Mouse (Mus musculus): Measurements from ENCODE around the gene Fam102a. TPM values are rescaled to one million over a fixed set of nuclear protein-coding genes. Genes with fewer than 3 reads are reported as not detected.

The Fam102a gene
- polyA plus RNA-seq, 1 experiment from 2014 or later: 5.7 TPM

- 78% methylated on average over 7 of the region's 7 CpGs for WGBS
- ATAC-seq (ENCODE audit: extremely low read depth, insufficient number of reproducible peaks, low FRiP score, low TSS enrichment): no peak
- Histone ChIP-seq H3K36me3 (peaks cover 5% of the 10 kb centered on the region; the same call in 1 of the 2 replicates), H3K9me3 (no peaks in the 10 kb centered on the region), H3K27ac (replicated peaks) (no peak overlapping the region), H3K9ac (no peak overlapping the region), H3K4me1 (peaks cover 44% of the 10 kb centered on the region), H3K27me3 (replicated peaks) (no peaks in the 10 kb centered on the region), H3K4me2 (no peak overlapping the region), H3K4me3 (no peak overlapping the region)
These were observed 13.0 kb downstream of the Fam102a start for GRCm38 (mm10) chr2:32547964-32548739.

DNA sequence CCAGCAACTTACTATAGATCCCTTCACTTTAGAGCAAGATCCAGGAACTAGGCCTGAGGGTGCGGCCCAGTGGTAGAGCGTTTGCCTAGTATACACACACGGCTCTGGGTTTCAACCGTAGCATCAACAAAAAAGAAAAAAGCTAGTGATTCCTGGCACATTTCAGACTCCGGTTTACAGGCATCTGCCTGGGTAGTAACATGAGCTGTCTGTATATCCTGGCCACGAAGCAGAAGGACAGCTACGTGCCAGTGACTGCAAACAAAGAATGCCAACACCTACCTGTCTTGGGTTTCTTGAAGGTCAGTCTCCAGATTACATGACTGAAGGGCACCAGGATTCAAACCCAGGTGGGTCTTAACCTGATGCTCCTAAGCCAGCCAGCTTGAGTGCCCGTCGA, 14.0 kb downstream of the Fam102a start:
- WGBS: 79% methylated on average over 9 of the region's 9 CpGs
- no peak overlapping the region for H3K4me2 ChIP-seq
- H3K36me3 ChIP-seq: peaks cover 4% of the 10 kb centered on the region; the same call in 1 of the 2 replicates
- no peak overlapping the region for H3K4me3 ChIP-seq
- no peaks in the 10 kb centered on the region for H3K27me3 ChIP-seq (replicated peaks)
- ATAC-seq (ENCODE audit: extremely low read depth, insufficient number of reproducible peaks, low FRiP score, low TSS enrichment): no peak
- H3K9ac ChIP-seq: no peak overlapping the region
- peaks cover 40% of the 10 kb centered on the region for H3K4me1 ChIP-seq
- H3K27ac ChIP-seq (replicated peaks): no peak overlapping the region
- H3K9me3 ChIP-seq: no peaks in the 10 kb centered on the region

DNA sequence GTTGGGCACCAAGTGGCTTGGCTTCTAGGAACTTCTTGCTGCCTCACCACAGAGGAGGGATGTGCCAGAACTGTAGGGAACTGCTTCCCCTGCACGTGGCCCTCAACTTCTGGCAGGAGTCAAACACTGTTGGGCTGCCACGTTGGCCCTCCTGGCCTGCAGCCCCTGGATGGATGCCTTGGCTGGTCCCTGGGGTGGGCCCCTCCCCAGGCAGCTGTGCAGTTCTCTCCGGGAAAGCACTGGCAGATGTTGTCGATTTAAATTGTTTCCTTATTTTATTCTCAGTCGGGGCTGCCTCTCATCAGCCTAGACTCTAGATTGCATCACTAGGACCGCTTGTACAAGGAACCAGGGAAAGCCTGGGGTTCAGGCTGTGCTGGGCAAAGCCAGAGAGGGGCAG, 14.6 kb downstream of the Fam102a start:
- no peak overlapping the region for H3K4me2 ChIP-seq
- ATAC-seq (ENCODE audit: extremely low read depth, insufficient number of reproducible peaks, low FRiP score, low TSS enrichment): no peak
- H3K4me3 ChIP-seq: no peak overlapping the region
- H3K27me3 ChIP-seq (replicated peaks): no peaks in the 10 kb centered on the region
- H3K9ac ChIP-seq: no peak overlapping the region
- peak overlapping the region; percentile 13; the same call in 1 of the 2 replicates for H3K27ac ChIP-seq (replicated peaks)
- H3K9me3 ChIP-seq: no peaks in the 10 kb centered on the region
- 59% methylated on average over 6 of the region's 6 CpGs for WGBS
- H3K36me3 ChIP-seq: 0 out of 2 replicates have a peak, but pooled peaks cover 3% of the 10 kb centered on the region
- H3K4me1 ChIP-seq: peaks cover 40% of the 10 kb centered on the region

GRCm38 (mm10) chr2:32551236-32551635, 16.1 kb downstream of the Fam102a start:
- 83% methylated on average over 5 of the region's 5 CpGs for WGBS
- Histone ChIP-seq H3K9ac (no peak overlapping the region), H3K4me3 (no peak overlapping the region), H3K36me3 (0 out of 2 replicates have a peak, but pooled peaks cover 3% of the 10 kb centered on the region), H3K27me3 (replicated peaks) (no peaks in the 10 kb centered on the region), H3K4me2 (no peak overlapping the region), H3K4me1 (peaks cover 53% of the 10 kb centered on the region), H3K27ac (replicated peaks) (no peak overlapping the region), H3K9me3 (no peaks in the 10 kb centered on the region)
- ATAC-seq (ENCODE audit: extremely low read depth, insufficient number of reproducible peaks, low FRiP score, low TSS enrichment): no peak

DNA sequence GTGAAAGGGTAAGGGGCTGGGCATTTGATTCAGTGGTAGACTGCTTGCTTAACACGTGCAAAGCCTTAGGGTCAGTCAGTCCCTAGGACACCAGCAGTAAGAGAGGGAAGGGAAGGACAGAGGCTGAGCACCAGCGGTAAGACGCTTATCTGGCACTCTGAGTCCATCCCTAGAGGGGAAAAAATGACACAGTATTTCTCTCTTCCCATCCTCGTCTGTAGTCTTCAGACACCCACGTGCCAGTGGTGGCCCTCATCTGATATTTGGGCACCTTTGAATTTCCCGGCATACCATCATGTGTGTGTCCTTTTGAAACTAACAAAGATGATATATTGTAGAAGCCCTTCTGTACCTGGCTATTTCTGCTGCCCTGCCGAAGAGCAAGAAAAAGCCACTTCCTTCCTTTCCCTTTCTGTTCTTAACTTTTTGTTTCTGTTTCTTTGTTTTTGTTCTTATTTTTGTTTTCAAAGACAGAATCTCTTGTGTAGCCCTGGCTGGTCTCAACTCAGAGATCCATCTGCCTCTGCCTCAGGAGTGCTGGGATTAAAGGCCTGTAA, 18.5 kb downstream of the Fam102a start:
- H3K9me3 ChIP-seq: no peaks in the 10 kb centered on the region
- ATAC-seq (ENCODE audit: extremely low read depth, insufficient number of reproducible peaks, low FRiP score, low TSS enrichment): no peak
- no peak overlapping the region for H3K4me3 ChIP-seq
- H3K27ac ChIP-seq (replicated peaks): no peak overlapping the region
- WGBS: 46% methylated on average over 7 of the region's 7 CpGs
- H3K4me1 ChIP-seq: peaks cover 36% of the 10 kb centered on the region
- H3K27me3 ChIP-seq (replicated peaks): no peaks in the 10 kb centered on the region
- peaks cover 7% of the 10 kb centered on the region; the same call in 1 of the 2 replicates for H3K36me3 ChIP-seq
- 0 out of 2 replicates have a peak overlapping the region, but pooled peaks have one; percentile 14 for H3K9ac ChIP-seq
- no peak overlapping the region for H3K4me2 ChIP-seq

DNA sequence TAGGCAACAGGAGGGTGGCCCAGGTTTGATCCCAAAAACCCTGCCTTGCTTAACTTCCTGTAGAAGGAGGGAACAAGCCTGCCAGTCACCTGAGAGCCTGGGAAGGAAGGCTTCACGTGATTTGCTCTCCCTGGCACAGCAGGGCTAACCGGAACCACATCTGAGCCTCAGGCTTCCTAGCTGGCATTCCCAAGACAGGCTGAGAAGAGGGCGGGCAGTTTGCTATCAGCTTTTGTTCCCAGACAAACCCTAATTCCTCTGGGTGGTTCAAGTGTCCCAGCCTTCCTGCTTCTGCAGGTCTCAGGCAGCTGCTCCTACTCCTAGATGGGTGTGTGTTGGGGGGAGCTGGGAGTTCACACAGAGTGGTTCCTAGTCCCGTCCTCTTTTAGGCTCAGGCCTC, 20.4 kb downstream of the Fam102a start:
- Histone ChIP-seq H3K4me1 (peaks cover 29% of the 10 kb centered on the region), H3K9me3 (no peaks in the 10 kb centered on the region), H3K27me3 (replicated peaks) (no peaks in the 10 kb centered on the region), H3K36me3 (peaks cover 25% of the 10 kb centered on the region), H3K4me2 (no peak overlapping the region), H3K27ac (replicated peaks) (no peak overlapping the region), H3K9ac (peak overlapping the region; percentile 33; the same call in 1 of the 2 replicates), H3K4me3 (no peak overlapping the region)
- WGBS: 29% methylated on average over 4 of the region's 4 CpGs
- peak; percentile 23; the same call in 1 of the 2 replicates for ATAC-seq (ENCODE audit: extremely low read depth, insufficient number of reproducible peaks, low FRiP score, low TSS enrichment)

DNA sequence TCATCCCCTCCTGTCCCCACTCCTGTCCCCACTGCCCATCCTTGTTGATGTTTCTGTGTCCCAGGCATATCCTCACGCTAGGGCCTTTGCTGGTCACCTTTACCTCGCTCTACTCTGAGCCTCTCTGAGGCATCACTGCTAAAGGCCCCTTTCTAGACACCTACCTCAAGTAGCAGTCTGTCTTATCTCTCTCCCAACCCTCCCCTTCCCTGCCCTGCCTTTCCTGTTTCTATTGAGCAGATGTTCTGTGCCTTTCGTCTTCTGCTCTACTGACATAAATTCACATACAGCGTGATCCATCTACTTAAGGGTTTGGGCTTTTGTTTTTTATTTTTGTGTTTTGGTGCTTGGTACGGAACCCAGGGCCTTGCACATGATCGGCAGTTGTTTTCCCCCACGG, 20.9 kb downstream of the Fam102a start:
- 0 out of 2 replicates have a peak overlapping the region, but pooled peaks have one; percentile 25 for H3K9ac ChIP-seq
- H3K9me3 ChIP-seq: no peaks in the 10 kb centered on the region
- H3K4me3 ChIP-seq: no peak overlapping the region
- ATAC-seq (ENCODE audit: extremely low read depth, insufficient number of reproducible peaks, low FRiP score, low TSS enrichment): no peak
- no peak overlapping the region for H3K4me2 ChIP-seq
- peaks cover 25% of the 10 kb centered on the region for H3K4me1 ChIP-seq
- H3K36me3 ChIP-seq: peaks cover 30% of the 10 kb centered on the region
- no peaks in the 10 kb centered on the region for H3K27me3 ChIP-seq (replicated peaks)
- WGBS: 65% methylated on average over 7 of the region's 7 CpGs
- no peak overlapping the region for H3K27ac ChIP-seq (replicated peaks)

DNA sequence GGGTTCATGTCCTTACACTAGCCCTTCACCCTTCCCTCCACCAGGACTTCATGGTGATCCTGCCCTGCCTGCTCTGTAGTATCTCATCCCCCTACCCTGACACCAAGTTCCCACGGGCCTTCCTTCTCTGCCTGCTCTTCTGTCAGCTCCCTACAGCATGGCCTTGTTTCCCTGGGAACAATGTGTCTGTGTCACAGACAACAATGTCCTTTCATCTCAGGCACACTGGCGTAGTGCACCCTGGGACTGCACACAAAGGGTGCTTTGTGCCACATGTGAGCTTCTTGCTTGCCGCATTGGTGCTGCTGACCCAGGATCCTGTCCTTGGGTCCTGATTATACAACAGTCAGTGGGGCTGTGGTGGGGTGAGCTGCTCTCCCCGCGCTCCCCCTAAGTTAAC, 24.4 kb downstream of the Fam102a start:
- peaks cover 25% of the 10 kb centered on the region for H3K4me1 ChIP-seq
- H3K9ac ChIP-seq: peak overlapping the region; percentile 37
- peaks cover 53% of the 10 kb centered on the region for H3K36me3 ChIP-seq
- WGBS: 62% methylated on average over 5 of the region's 5 CpGs
- no peak overlapping the region for H3K27ac ChIP-seq (replicated peaks)
- no peak overlapping the region for H3K4me3 ChIP-seq
- H3K27me3 ChIP-seq (replicated peaks): no peaks in the 10 kb centered on the region
- ATAC-seq (ENCODE audit: extremely low read depth, insufficient number of reproducible peaks, low FRiP score, low TSS enrichment): no peak
- no peaks in the 10 kb centered on the region for H3K9me3 ChIP-seq
- no peak overlapping the region for H3K4me2 ChIP-seq

- no peak for ATAC-seq (ENCODE audit: extremely low read depth, insufficient number of reproducible peaks, low FRiP score, low TSS enrichment)
- 0 out of 2 replicates have a peak overlapping the region, but pooled peaks have one; percentile 37 for H3K27ac ChIP-seq (replicated peaks)
- peaks cover 9% of the 10 kb centered on the region for H3K4me1 ChIP-seq
- H3K4me2 ChIP-seq: no peak overlapping the region
- no peaks in the 10 kb centered on the region for H3K9me3 ChIP-seq
- peaks cover 60% of the 10 kb centered on the region for H3K36me3 ChIP-seq
- H3K9ac ChIP-seq: no peak overlapping the region
- H3K4me3 ChIP-seq: no peak overlapping the region
- 41% methylated on average over 4 of the region's 4 CpGs for WGBS
- H3K27me3 ChIP-seq (replicated peaks): no peaks in the 10 kb centered on the region
These were observed 31.5 kb downstream of the Fam102a start for GRCm38 (mm10) chr2:32566536-32567063.

DNA sequence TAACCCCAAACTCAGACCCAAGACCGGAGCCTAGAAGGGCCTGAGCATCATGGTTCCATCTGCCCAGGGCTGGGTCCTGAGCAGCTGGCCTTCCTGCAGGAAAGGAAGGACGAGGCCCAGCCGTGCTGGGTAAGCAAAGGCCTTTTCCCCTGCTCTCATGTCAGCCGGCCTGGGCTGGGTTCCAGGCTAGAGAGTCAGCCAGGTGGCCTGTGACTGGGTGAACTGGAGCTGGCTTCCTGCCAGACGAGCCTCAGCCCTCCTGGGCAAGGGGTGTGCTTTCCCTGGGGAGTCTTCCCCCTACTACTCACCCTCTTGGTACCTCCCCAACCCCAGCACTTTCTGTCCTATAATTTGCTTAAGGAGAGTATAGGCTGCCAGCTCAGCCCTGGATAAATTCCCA, 33.0 kb downstream of the Fam102a start:
- Histone ChIP-seq H3K27me3 (replicated peaks) (no peaks in the 10 kb centered on the region), H3K9ac (no peak overlapping the region), H3K9me3 (no peaks in the 10 kb centered on the region), H3K36me3 (peaks cover 62% of the 10 kb centered on the region), H3K4me3 (no peak overlapping the region), H3K27ac (replicated peaks) (no peak overlapping the region), H3K4me2 (no peak overlapping the region), H3K4me1 (peaks cover 16% of the 10 kb centered on the region)
- WGBS: 58% methylated on average over 5 of the region's 5 CpGs
- no peak for ATAC-seq (ENCODE audit: extremely low read depth, insufficient number of reproducible peaks, low FRiP score, low TSS enrichment)

DNA sequence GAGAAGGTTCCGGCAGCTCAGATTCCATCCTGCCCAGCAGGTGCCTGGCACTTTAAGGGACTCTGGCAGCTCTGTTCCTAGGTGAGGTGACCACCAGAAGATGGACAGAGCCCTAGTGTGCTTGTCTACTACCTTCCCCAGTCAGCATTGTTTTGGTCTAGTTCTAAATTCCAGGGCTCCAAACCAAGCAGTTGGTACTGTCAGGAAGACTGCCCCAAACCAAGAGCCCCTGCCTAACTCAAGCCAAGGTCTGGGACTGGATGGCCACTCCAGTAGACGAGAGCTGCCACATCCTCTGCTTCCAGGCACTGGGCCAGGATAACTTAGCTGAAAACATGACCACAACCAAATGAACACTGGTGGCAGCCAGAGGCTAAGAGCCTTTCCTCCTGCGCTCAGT, 33.8 kb downstream of the Fam102a start:
- H3K27ac ChIP-seq (replicated peaks): no peak overlapping the region
- H3K4me1 ChIP-seq: peaks cover 16% of the 10 kb centered on the region
- no peaks in the 10 kb centered on the region for H3K9me3 ChIP-seq
- no peaks in the 10 kb centered on the region for H3K27me3 ChIP-seq (replicated peaks)
- WGBS: 71% methylated on average over 3 of the region's 3 CpGs
- H3K36me3 ChIP-seq: peaks cover 59% of the 10 kb centered on the region
- no peak overlapping the region for H3K4me2 ChIP-seq
- H3K4me3 ChIP-seq: no peak overlapping the region
- no peak for ATAC-seq (ENCODE audit: extremely low read depth, insufficient number of reproducible peaks, low FRiP score, low TSS enrichment)
- H3K9ac ChIP-seq: no peak overlapping the region

Measured in heart, embryonic 13.5 days (tissue).